Mouse (Mus musculus): ENCODE measurements around the gene Dctn2. TPM values are rescaled to one million over a fixed set of nuclear protein-coding genes. Genes with fewer than 3 reads are reported as not detected.

Gene Dctn2
- total and polyA plus RNA-seq, 3 experiments: 66.3 to 91.9 (median 79.1) TPM

- Histone ChIP-seq H3K27me3 (replicated peaks) (no peaks in the 10 kb centered on the region), H3K4me1 (ENCODE audit: control insufficient read depth in 1 of 2, insufficient read depth in 2 of 2) (peaks cover 20 to 46% of the 10 kb centered on the region in 2 experiments), H3K4me3 (replicated peaks in 1 of 3; ENCODE audit: low read depth in 2 of 3, low read length in 2 of 3, poor library complexity in 1 of 3) (peak overlapping the region; percentile 19 to 74 (median 38)), H3K79me2 (replicated peaks; ENCODE audit: control insufficient read depth, extremely low read depth, insufficient read depth, poor library complexity, severe bottlenecking) (peaks cover 53% of the 10 kb centered on the region), H3K9ac (ENCODE audit: insufficient read depth, low read depth) (peak overlapping the region; percentile 41), H3K4me2 (ENCODE audit: insufficient read depth, low read depth, poor library complexity, severe bottlenecking) (peak overlapping the region; percentile 18), H3K9me3 (replicated peaks; ENCODE audit: low read length) (no peaks in the 10 kb centered on the region), H3K27ac (ENCODE audit: insufficient read depth, low read depth) (peak overlapping the region; percentile 99), H3K36me3 (replicated peaks in 1 of 2; ENCODE audit: control insufficient read depth in 1 of 2, insufficient read depth in 1 of 2, low read length in 1 of 2) (peaks cover 49 to 60% of the 10 kb centered on the region in 2 experiments)
- TF ChIP-seq JUN (IDR thresholded peaks at IDR 0.05; ENCODE audit: insufficient read depth, low read depth, low read length): no peak
- TF ChIP-seq MYC (IDR thresholded peaks at IDR 0.05; ENCODE audit: low read depth, low read length): peak; percentile 69
- 0 out of 2 replicates have a peak, but pooled peaks have one; percentile 11 for TF ChIP-seq MAZ (IDR thresholded peaks at IDR 0.05; ENCODE audit: low read depth, low read length)
- TF ChIP-seq SIN3A (IDR thresholded peaks at IDR 0.05; ENCODE audit: low read length): peak; percentile 8; the same call in 1 of the 2 replicates
- TF ChIP-seq HCFC1 (IDR thresholded peaks at IDR 0.05; ENCODE audit: low read depth, low read length): peak; percentile 24
- peak; percentile 61 for DNase-seq (ENCODE audit: extremely low read depth)
- dilution Hi-C loops (cut with MboI; ENCODE audit: extremely low pct_ligation_motif_present, extremely low pct_unique_long_range_greater_than_20kb, low sequenced_read_pairs) (no loop called here), in situ Hi-C loops (cut with MboI; ENCODE audit: low pct_ligation_motif_present, low pct_unique_long_range_greater_than_20kb, low sequenced_read_pairs) (no loop called here)
Measured at GRCm38 (mm10) chr10:127289573-127290191, 23.5 kb downstream of the Dctn2 start.

- dilution Hi-C loops (cut with MboI; ENCODE audit: extremely low pct_ligation_motif_present, extremely low pct_unique_long_range_greater_than_20kb, low sequenced_read_pairs): no loop called here
- Histone ChIP-seq H3K36me3 (replicated peaks in 1 of 2; ENCODE audit: control insufficient read depth in 1 of 2, insufficient read depth in 1 of 2, low read length in 1 of 2) (peaks cover 50 to 60% of the 10 kb centered on the region in 2 experiments), H3K4me2 (ENCODE audit: insufficient read depth, low read depth, poor library complexity, severe bottlenecking) (peak overlapping the region; percentile 18; the same call in 1 of the 2 replicates), H3K79me2 (replicated peaks; ENCODE audit: control insufficient read depth, extremely low read depth, insufficient read depth, poor library complexity, severe bottlenecking) (peaks cover 53% of the 10 kb centered on the region), H3K9ac (ENCODE audit: insufficient read depth, low read depth) (peak overlapping the region; percentile 97), H3K27me3 (replicated peaks) (no peaks in the 10 kb centered on the region), H3K27ac (ENCODE audit: insufficient read depth, low read depth) (peak overlapping the region; percentile 99), H3K9me3 (replicated peaks; ENCODE audit: low read length) (no peaks in the 10 kb centered on the region), H3K4me1 (ENCODE audit: control insufficient read depth in 1 of 2, insufficient read depth in 2 of 2) (peaks cover 20 to 49% of the 10 kb centered on the region in 2 experiments), H3K4me3 (replicated peaks in 1 of 3; ENCODE audit: low read depth in 2 of 3, low read length in 2 of 3, poor library complexity in 1 of 3) (peak overlapping the region; percentile 72 to 98 (median 79))
- in situ Hi-C loops (cut with MboI; ENCODE audit: low pct_ligation_motif_present, low pct_unique_long_range_greater_than_20kb, low sequenced_read_pairs): no loop called here
- DNase-seq (ENCODE audit: extremely low read depth): peak; percentile 100
- TF ChIP-seq NELFE (IDR thresholded peaks at IDR 0.05; ENCODE audit: low read depth, low read length) (peak; percentile 99), MAFK (IDR thresholded peaks at IDR 0.05; ENCODE audit: insufficient replicate concordance, low read length) (no peak), POLR2AphosphoS2 (IDR thresholded peaks at IDR 0.05; ENCODE audit: low read depth, low read length) (peak; percentile 99), USF1 (IDR thresholded peaks at IDR 0.05; ENCODE audit: low read depth, low read length) (peak; percentile 85), MYC (IDR thresholded peaks at IDR 0.05; ENCODE audit: low read depth, low read length) (peak; percentile 64), BHLHE40 (IDR thresholded peaks at IDR 0.05; ENCODE audit: low read depth, low read length) (peak; percentile 95), GABPA (IDR thresholded peaks at IDR 0.05; ENCODE audit: insufficient replicate concordance, low read depth, low read length) (no peak), TBP (conservative IDR thresholded peaks at IDR 0.05; ENCODE audit: low read depth, low read length) (peak; percentile 98), MAX (IDR thresholded peaks at IDR 0.05; ENCODE audit: low read length) (peak; percentile 82), JUN (IDR thresholded peaks at IDR 0.05; ENCODE audit: insufficient read depth, low read depth, low read length) (no peak), JUND (conservative IDR thresholded peaks at IDR 0.05; ENCODE audit: low read depth, low read length) (no peak), SIN3A (IDR thresholded peaks at IDR 0.05; ENCODE audit: low read length) (peak; percentile 87), UBTF (IDR thresholded peaks at IDR 0.05; ENCODE audit: low read depth, low read length) (no peak), RCOR1 (conservative IDR thresholded peaks at IDR 0.05; ENCODE audit: low read depth, low read length) (no peak; the same call in 1 of the 2 replicates), ETS1 (conservative IDR thresholded peaks at IDR 0.05; ENCODE audit: low read depth, low read length) (peak; percentile 88), ZMIZ1 (IDR thresholded peaks at IDR 0.05; ENCODE audit: low read depth, low read length) (peak; percentile 99), HCFC1 (IDR thresholded peaks at IDR 0.05; ENCODE audit: low read depth, low read length) (peak; percentile 76), ELF1 (IDR thresholded peaks at IDR 0.05; ENCODE audit: low read depth, low read length) (peak; percentile 100), NRF1 (IDR thresholded peaks at IDR 0.05; ENCODE audit: low read depth, low read length) (peak; percentile 93), E2F4 (IDR thresholded peaks at IDR 0.05; ENCODE audit: insufficient replicate concordance, low read depth, low read length) (no peak), TCF12 (IDR thresholded peaks at IDR 0.05; ENCODE audit: low read depth, low read length) (peak; percentile 88), MAZ (IDR thresholded peaks at IDR 0.05; ENCODE audit: low read depth, low read length) (peak; percentile 99; the same call in 1 of the 2 replicates), CHD1 (IDR thresholded peaks at IDR 0.05; ENCODE audit: low read depth, low read length) (no peak; the same call in 1 of the 2 replicates), POLR2A (IDR thresholded peaks at IDR 0.05; ENCODE audit: low read depth, low read length) (peak; percentile 100), MEF2A (IDR thresholded peaks at IDR 0.05; ENCODE audit: borderline replicate concordance, low read depth, low read length) (peak; percentile 76), KAT2A (IDR thresholded peaks at IDR 0.05; ENCODE audit: insufficient replicate concordance, low read length) (peak; percentile 63; the same call in 1 of the 2 replicates), CHD2 (IDR thresholded peaks at IDR 0.05; ENCODE audit: low read length) (peak; percentile 92), MXI1 (IDR thresholded peaks at IDR 0.05; ENCODE audit: low read depth, low read length) (peak; percentile 86), CTCF (conservative IDR thresholded peaks at IDR 0.05 in 1 of 2, IDR thresholded peaks at IDR 0.05 in 1 of 2; ENCODE audit: low read depth in 2 of 2, low read length in 2 of 2) (no peak)
Measured at GRCm38 (mm10) chr10:127290307-127290929, 24.2 kb downstream of the Dctn2 start.
